Mouse (Mus musculus): ENCODE measurements around the gene Kif9.

The Kif9 gene

DNA sequence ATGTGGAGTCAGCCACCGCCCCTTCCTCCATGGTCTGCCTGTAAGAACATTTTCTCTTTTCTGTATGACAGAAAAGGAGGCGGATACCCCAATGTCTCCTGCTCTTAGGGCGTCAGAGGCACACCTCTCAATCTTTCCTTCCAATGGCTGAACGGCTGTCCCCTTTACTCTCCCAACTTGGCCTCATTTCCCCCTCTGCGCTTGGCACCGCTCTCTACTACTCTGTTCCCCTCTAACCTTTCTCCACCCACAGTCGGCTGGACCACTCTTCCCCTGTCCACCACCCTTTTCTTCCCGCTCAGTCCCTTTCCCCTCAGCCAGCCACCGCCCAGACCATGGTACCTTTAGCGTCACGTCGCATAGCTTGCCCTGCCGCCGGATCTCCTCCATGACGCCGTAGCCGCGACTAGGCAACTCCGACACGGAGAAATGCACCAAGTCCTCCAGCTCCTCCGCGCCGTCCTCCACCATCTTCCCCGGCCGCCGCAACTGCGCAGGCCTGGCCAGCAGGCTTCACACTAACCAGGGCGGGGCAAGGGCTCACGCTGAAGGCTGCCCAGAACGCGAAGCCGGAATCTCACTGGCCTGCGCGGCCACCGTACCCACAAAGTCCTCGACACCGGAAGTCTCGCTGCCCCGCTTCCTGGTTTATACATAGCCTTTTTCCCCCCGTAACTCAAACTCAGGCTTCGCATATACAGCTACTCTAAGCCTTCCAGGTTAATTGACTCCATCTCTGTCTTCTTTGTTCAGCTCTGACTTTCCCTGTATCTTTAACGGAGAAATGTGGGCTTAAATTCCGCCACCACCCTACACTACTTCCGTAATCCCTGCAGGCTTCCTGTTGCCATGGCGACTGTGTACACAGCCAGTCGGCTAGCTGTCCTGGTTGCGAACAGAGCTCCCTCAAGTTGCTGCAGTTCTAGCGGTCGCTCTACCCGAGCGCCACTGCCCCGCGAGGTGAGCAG lies at the start of gene Kif9, which contains the start of gene Klhl18:
Gene Kif9 (plus strand): TSS at position 835 of the 968 bp plus-strand sequence.
Gene Klhl18 (minus strand): TSS at position 571 of the 968 bp plus-strand sequence.
- peak; percentile 97 for DNase-seq (ENCODE audit: low spot score)

GRCm38 (mm10) chr9:110431241-110431640 lies 45.5 kb upstream of the Kif9 start:
- DNase-seq (ENCODE audit: low spot score), result no peak

GRCm38 (mm10) chr9:110433045-110433444 lies 43.7 kb upstream of the Kif9 start:
- DNase-seq (ENCODE audit: low spot score), result no peak

DNA sequence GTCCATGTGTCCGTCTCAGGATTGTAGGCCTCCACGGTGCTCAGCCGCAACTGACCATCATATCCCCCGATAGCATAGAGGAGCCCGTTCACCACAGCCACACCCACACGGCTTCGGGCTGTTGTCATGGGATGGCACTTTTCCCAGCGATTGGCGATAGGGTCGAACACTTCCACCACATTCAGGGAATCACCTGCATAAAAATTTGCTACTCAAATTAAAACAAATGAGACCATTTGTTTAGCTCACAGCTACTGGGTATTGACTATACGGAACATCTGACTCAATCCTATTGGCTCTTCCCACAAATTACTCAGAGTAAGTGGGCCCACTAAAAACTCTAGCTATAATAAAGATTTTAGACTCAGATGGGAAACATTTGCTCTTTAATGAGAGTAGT lies 40.7 kb upstream of the Kif9 start:
- DNase-seq (ENCODE audit: low spot score), result no peak

GRCm38 (mm10) chr9:110440049-110440448 lies 36.7 kb upstream of the Kif9 start:
- no peak for DNase-seq (ENCODE audit: low spot score)

- DNase-seq (ENCODE audit: low spot score), result no peak
Measured at GRCm38 (mm10) chr9:110440559-110440958, 36.2 kb upstream of the Kif9 start.

DNA sequence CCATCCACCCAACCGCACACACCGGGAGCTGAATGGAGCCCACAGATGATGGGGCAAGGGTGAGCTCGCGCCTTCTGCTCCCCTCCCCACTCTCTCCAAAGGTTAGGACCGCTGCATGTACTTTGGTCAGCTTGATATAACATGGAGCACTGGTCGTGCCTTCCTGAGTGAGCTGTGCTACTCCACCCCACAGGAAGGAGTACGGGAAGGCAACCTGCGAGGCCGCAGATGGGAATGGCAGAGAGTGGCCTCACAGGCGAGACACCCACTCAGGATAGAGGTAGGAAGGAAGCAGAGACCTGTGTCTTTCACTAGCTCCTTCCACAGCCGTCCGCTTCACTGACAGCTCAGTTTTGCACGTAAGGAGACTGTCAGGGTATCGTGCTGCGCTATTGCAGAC lies 28.4 kb upstream of the Kif9 start:
- DNase-seq (ENCODE audit: low spot score), result no peak

- DNase-seq (ENCODE audit: low spot score), result peak; percentile 80
Measured at GRCm38 (mm10) chr9:110448857-110449617, 27.7 kb upstream of the Kif9 start.

GRCm38 (mm10) chr9:110452523-110452922 lies 24.2 kb upstream of the Kif9 start:
- no peak for DNase-seq (ENCODE audit: low spot score)

GRCm38 (mm10) chr9:110457926-110458325 lies 18.8 kb upstream of the Kif9 start:
- no peak for DNase-seq (ENCODE audit: low spot score)

DNA sequence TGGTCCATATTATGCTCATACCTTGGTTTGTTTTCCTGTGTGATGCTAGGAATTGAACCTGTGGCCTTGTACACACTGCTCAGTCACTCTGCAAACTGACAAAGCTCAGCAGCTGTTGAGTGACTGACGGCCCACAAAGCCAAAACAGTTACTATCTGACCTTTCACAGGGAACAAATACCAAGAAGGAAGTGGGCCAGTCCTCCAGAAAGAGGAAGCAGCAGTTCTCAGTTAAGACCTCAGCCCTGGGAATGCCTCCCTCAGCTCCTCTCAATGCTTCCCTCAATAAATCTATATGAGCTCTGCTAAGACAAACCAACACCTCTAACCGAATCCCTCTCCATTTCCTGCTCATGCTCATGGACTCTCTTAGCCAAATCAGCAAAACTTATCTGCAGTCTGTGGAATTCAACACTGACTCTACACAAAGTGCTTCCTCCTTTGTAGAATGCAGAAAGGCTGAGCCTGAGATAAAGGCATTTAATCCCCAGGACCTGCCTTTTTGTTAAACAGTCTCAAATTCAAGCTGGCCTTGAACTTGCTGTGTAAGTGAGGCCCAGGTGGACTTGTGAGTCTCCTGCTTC lies 17.5 kb upstream of the Kif9 start:
- no peak for DNase-seq (ENCODE audit: low spot score)

DNA sequence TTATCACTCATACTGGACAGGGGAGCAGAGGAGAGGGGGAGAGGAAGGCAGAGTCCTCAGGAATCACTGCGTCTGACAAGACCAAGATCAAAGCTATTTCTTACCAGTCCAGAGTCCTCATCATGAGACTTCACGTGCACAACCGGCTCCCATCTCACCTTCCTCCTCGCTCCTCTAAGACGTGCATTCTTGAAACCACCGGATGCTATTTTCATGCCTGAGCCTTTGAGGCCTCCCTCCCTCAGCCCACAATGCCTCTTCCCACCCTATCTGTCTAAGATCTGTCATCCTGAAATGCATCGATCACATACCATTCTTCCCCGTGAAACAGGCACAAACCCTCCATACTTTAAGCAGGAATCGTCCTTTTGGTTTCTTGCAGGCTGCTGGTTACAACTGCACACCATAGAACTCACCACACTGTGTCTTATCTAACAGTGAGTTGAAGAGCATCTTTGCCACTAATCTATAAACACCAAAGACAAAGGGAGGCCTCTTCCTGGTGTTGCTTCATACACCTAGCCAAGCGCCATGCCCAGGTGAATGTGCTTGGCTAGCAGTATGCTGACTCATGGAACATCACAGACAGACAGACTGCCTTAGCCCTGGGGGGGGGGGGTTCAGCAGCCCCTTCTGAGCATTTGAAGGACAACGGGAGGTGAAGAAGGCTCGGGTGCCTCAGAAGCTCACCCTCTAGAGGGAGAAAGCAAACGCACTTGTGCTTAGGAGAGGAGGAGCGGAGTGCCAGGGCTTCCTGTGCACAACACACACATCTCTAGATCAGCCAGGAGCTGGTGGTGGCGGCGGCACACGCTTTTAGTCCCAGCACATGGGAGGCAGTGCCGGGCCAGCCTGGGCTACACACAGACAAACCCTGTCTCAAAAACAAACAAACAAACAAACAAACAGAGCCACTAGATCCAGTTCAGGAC lies 15.6 kb upstream of the Kif9 start:
- DNase-seq (ENCODE audit: low spot score), result no peak

DNA sequence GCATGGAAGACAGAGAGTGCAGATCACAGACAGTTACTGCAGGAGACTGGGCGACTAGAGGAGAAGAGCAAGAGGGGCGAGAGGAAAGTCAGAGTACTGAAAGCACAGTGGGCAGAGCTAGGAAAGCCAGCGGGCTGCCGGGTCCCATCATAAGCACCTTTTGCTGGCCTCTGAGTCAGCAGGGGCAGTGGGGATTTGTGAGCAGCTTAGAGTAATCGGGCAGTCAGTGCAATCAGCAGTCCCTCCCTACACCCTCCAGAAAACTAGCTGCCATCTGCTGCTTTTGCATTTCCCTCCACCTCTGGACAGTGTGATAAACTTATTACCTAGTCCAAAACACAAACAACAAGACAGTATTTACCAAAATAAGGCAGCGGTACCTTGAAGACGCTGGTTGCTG lies 14.4 kb upstream of the Kif9 start:
- DNase-seq (ENCODE audit: low spot score), result no peak

- no peak for DNase-seq (ENCODE audit: low spot score)
Measured at GRCm38 (mm10) chr9:110463983-110464591, 12.7 kb upstream of the Kif9 start.

GRCm38 (mm10) chr9:110465336-110465735 lies 11.4 kb upstream of the Kif9 start:
- no peak for DNase-seq (ENCODE audit: low spot score)

- no peak for DNase-seq (ENCODE audit: low spot score)
Measured at GRCm38 (mm10) chr9:110466179-110466578, 10.6 kb upstream of the Kif9 start.

DNA sequence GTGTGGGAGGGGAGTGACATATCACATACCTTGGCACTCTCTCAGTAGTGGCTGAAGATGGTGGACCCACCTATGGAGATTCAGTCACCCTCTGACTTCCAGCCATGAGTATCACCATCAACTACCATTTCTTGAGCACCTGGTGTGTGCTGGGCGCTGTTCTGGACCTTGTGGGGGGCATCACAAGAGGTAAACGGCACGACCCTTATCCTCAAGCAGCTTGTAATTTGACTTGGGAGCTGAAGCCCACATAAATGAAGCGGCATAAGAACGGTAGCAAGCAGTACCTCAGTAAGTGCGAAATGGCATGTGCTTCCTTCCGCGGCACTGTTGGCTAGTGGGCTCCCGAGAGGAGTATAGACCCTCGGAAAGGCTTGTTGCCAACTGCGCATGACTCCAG lies 1.2 kb downstream of the Kif9 start:
- no peak for DNase-seq (ENCODE audit: low spot score)

- DNase-seq (ENCODE audit: low spot score), result no peak
Measured at GRCm38 (mm10) chr9:110478639-110479038, 1.9 kb downstream of the Kif9 start.

GRCm38 (mm10) chr9:110488841-110489240 lies 12.1 kb downstream of the Kif9 start:
- no peak for DNase-seq (ENCODE audit: low spot score)

DNA sequence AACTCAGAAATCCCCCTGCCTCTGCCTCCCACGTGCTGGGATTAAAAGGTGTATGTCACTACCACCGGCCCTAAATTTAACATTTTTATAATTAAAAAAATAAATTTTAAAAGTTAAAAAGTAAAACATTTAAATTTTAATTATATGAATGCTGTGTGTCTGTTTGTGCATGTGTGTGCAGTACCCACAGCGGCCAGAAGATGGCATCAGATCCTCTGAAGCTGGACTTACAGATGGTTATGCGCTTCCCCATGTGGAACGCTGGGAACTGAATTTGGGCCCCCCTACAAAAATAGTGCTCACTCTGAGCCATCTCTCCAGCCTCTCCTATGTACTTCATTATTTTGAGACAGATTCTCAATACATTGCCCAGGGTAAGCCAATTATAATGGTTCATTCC lies 14.2 kb downstream of the Kif9 start:
- DNase-seq (ENCODE audit: low spot score), result peak; percentile 69

DNA sequence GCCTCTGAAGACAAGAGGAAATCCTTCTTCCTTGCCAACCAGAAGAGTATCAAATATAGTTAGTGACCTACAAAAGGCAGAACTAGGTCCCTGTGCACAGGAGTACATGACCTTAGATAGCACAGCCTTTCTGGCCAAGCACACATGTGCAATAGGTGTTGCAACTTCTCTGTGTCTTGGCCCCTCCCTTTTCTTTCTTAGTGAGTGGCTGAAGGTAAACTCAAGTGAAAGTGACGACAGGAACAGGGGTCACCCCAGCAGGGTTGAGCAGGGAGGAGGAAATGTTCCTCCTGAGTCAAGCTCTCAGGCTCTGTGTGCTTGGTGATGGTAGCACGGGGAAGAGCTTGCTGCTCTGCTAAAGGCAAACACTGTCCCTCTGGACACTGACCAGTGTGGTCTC lies 49.0 kb downstream of the Kif9 start:
- DNase-seq (ENCODE audit: low spot score), result no peak
